Mouse (Mus musculus): ENCODE measurements at regions not wholly inside any gene's neighbourhood (a gene's known extent, or its start where the extent isn't known, plus 50 kb on each side); places are given as distances from the start of the nearest gene placed in this dataset.

- ATAC-seq, result no peak
- 66% methylated on average over 4 of the region's 4 CpGs for WGBS (ENCODE audit: insufficient replicate concordance)
- no peaks in the 10 kb centered on the region for H3K9me3 ChIP-seq (ENCODE audit: low read length)
- no peak overlapping the region for H3K4me2 ChIP-seq (ENCODE audit: low read depth, low read length)
- no peak overlapping the region for H3K27ac ChIP-seq (ENCODE audit: low read depth)
- H3K9ac ChIP-seq (replicated peaks), result no peak overlapping the region
- H3K4me1 ChIP-seq (ENCODE audit: insufficient read depth), result no peaks in the 10 kb centered on the region
- H3K36me3 ChIP-seq (replicated peaks; ENCODE audit: insufficient read depth, low read length), result no peaks in the 10 kb centered on the region
- no peak for TF ChIP-seq CTCF (IDR thresholded peaks at IDR 0.05; ENCODE audit: low read depth)
- no peak for TF ChIP-seq EP300 (IDR thresholded peaks at IDR 0.05; ENCODE audit: low read depth)
- no peak overlapping the region for H3K4me3 ChIP-seq (ENCODE audit: low read depth, low read length)
- no peaks in the 10 kb centered on the region for H3K27me3 ChIP-seq (ENCODE audit: insufficient read depth, low read length)
- no peak for DNase-seq
These were observed 51.4 kb upstream of the Tnc start for GRCm38 (mm10) chr4:64098247-64098646.

All from liver, postnatal 0 days (tissue).